Mouse (Mus musculus) monocyte, adult 5-6 weeks (primary cell): ENCODE results near the gene Prkar1b. TPM values are rescaled to one million over a fixed set of nuclear protein-coding genes. Genes with fewer than 3 reads are reported as not detected.

Source experiments
- ATAC-seq: fragments of 153-309, 156-312 bp; replicated peaks from 2 replicates; pipeline ENCODE4 v1.8.0; 2017; ENCODE audit warnings: mild to moderate bottlenecking; ENCODE audit not compliant: low TSS enrichment, insufficient number of reproducible peaks, severe bottlenecking, poor library complexity, low FRiP score
- total RNA-seq: library from RNA; stranded (forward); fragments of 200-1000, 200-491, 200-594 nt; gene quantifications from 3 replicates; pipeline ENCODE4 v1.2.3, GENCODE M21; 2017

Prkar1b gene
- total RNA-seq, 1 experiment from 2014 or later: 17.1 TPM

- no peak for ATAC-seq
Observed at GRCm38 (mm10) chr5:139033406-139034317, 116.1 kb downstream of the Prkar1b start.

- ATAC-seq: no peak
Observed at GRCm38 (mm10) chr5:139027603-139028002, 122.2 kb downstream of the Prkar1b start.

- ATAC-seq: peak; percentile 51; the same call in 1 of the 2 replicates
Observed at GRCm38 (mm10) chr5:139024351-139025105, 125.3 kb downstream of the Prkar1b start.

GRCm38 (mm10) chr5:139020595-139020994 lies 129.2 kb downstream of the Prkar1b start:
- ATAC-seq: no peak

GRCm38 (mm10) chr5:139017371-139018124 lies 132.3 kb downstream of the Prkar1b start:
- no peak for ATAC-seq

GRCm38 (mm10) chr5:139015097-139015496 lies 134.7 kb downstream of the Prkar1b start:
- ATAC-seq: no peak

GRCm38 (mm10) chr5:139010649-139011048 lies 139.2 kb downstream of the Prkar1b start:
- no peak for ATAC-seq

- no peak for ATAC-seq
Observed at GRCm38 (mm10) chr5:139007141-139007775, 142.5 kb downstream of the Prkar1b start.

- no peak for ATAC-seq
Observed at GRCm38 (mm10) chr5:139004588-139004987, 145.2 kb downstream of the Prkar1b start.

- no peak for ATAC-seq
Observed at GRCm38 (mm10) chr5:138999716-139000115, 150.1 kb downstream of the Prkar1b start.

GRCm38 (mm10) chr5:138997936-138998580 lies 151.7 kb downstream of the Prkar1b start:
- no peak for ATAC-seq

- ATAC-seq: no peak
Observed at GRCm38 (mm10) chr5:138997171-138997788, 152.5 kb downstream of the Prkar1b start, which contains the start of gene Pdgfa. Gene Pdgfa, minus strand, starts transcription at chr5:138997370.

- no peak for ATAC-seq
Observed at GRCm38 (mm10) chr5:138996322-138997073, 153.3 kb downstream of the Prkar1b start.

- no peak for ATAC-seq
Observed at GRCm38 (mm10) chr5:138995721-138996311, 154.0 kb downstream of the Prkar1b start.

GRCm38 (mm10) chr5:138994786-138995720 lies 154.7 kb downstream of the Prkar1b start:
- ATAC-seq: no peak
